Mouse (Mus musculus) left cerebral cortex, adult 2 months (tissue): ENCODE measurements around the gene Retnlg. TPM values are rescaled to one million over a fixed set of nuclear protein-coding genes. Genes with fewer than 3 reads are reported as not detected.

ENCODE experiments used
- DNase-seq, 2 experiments: peaks; one replicate each; pipeline ENCODE4 v3.0.0; 2021 to 2022; ENCODE audit warnings: low spot score in 2 of 2, mixed read lengths in 1 of 2; ENCODE audit errors: extremely low spot score in 1 of 2
- H3K27ac ChIP-seq: fragments of 200-600 bp; 2 replicates; pipeline ENCODE4 v1.8.1; 2022
- H3K4me3 ChIP-seq: fragments of 200-600 bp; 2 replicates; pipeline ENCODE4 v1.8.1; 2022
- CTCF ChIP-seq: fragments of 200-600 bp; IDR thresholded peaks from 2 replicates; pipeline ENCODE4 v1.8.1; 2022; ENCODE audit warnings: antibody characterized with exemption, mild to moderate bottlenecking, moderate library complexity
- intact Hi-C: fragments of 180-260 bp; cut with DNase I; formaldehyde crosslinking; loops from one replicate; pipeline ENCODE4 v1.15.1; 2025
- total RNA-seq, 2 experiments: library from RNA; stranded (reverse); gene quantifications; 2 replicates each; pipeline ENCODE4 v1.2.3; 2021

The Retnlg gene
- total RNA-seq, 2 experiments from 2014 or later: 0.63 TPM; not detected in 1

- H3K4me3 ChIP-seq: no peak overlapping the region
- TF ChIP-seq CTCF: no peak
- intact Hi-C loops: no loop called here
- no peak for DNase-seq
- H3K27ac ChIP-seq: no peak overlapping the region
Observed at GRCm38 (mm10) chr16:48890733-48891132, 18.3 kb downstream of the Retnlg start.

- no peak for TF ChIP-seq CTCF
- intact Hi-C loops: no loop called here
Observed at GRCm38 (mm10) chr16:48899868-48900267, 27.4 kb downstream of the Retnlg start.

GRCm38 (mm10) chr16:48911184-48911583, 38.8 kb downstream of the Retnlg start:
- intact Hi-C loops: no loop called here
- Histone ChIP-seq H3K4me3 (no peak overlapping the region), H3K27ac (no peak overlapping the region)
- no peak for DNase-seq
- no peak for TF ChIP-seq CTCF

More at GRCm38 (mm10) chr16:48899868-48900267, 27.4 kb downstream of the Retnlg start:
- Histone ChIP-seq H3K4me3 (no peak overlapping the region), H3K27ac (no peak overlapping the region)
- DNase-seq: no peak

GRCm38 (mm10) chr16:48913206-48913605, 40.8 kb downstream of the Retnlg start:
- no peak overlapping the region for H3K4me3 ChIP-seq
- no peak overlapping the region for H3K27ac ChIP-seq
- no peak for DNase-seq
- TF ChIP-seq CTCF: no peak
- intact Hi-C loops: no loop called here

DNA sequence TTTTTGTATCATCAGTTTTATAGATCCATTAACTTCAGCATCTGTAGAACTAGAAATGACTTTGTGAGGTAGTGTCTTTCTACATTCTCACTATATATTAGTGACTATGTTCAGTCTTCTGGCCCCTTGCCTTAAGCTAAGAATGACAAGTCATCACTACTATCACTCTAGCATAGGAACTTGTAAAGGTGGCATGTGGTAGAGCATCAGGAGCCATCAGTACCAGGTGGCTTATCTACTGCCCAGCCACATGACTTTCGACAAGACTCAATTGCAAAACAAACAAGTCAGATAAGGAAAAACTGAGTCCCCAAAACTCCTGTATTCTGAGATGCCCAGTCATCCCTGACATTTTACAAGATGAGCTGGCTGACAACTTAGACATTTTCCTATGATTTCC, 51.3 kb downstream of the Retnlg start:
- DNase-seq: no peak
- no peak for TF ChIP-seq CTCF
- no peak overlapping the region for H3K27ac ChIP-seq
- intact Hi-C loops: no loop called here
- no peak overlapping the region for H3K4me3 ChIP-seq

Other genes starting within 250 kb of the Retnlg start
- gene Trat1, start 100.6 kb upstream of the Retnlg start, total RNA-seq: under 1 TPM in 1 of 2 experiments, not detected in 1; 0.19 TPM
- not detected for gene Retnlb, start 55.8 kb upstream of the Retnlg start, total RNA-seq
- not detected for gene Retnla, start 30.1 kb upstream of the Retnlg start, total RNA-seq
- 10 to 100 TPM; 75.5 to 82.6 TPM for gene Dzip3, start 121.5 kb downstream of the Retnlg start, total RNA-seq
- 1 to 10 TPM; 2.6 to 2.9 TPM for gene Cip2a, start 121.6 kb downstream of the Retnlg start, total RNA-seq
- gene Myh15, start 184.9 kb downstream of the Retnlg start, total RNA-seq: under 1 TPM; 0.48 to 0.63 TPM